7 mouse cellular contexts compared by ENCODE assay signal in the genomic region with DNA sequence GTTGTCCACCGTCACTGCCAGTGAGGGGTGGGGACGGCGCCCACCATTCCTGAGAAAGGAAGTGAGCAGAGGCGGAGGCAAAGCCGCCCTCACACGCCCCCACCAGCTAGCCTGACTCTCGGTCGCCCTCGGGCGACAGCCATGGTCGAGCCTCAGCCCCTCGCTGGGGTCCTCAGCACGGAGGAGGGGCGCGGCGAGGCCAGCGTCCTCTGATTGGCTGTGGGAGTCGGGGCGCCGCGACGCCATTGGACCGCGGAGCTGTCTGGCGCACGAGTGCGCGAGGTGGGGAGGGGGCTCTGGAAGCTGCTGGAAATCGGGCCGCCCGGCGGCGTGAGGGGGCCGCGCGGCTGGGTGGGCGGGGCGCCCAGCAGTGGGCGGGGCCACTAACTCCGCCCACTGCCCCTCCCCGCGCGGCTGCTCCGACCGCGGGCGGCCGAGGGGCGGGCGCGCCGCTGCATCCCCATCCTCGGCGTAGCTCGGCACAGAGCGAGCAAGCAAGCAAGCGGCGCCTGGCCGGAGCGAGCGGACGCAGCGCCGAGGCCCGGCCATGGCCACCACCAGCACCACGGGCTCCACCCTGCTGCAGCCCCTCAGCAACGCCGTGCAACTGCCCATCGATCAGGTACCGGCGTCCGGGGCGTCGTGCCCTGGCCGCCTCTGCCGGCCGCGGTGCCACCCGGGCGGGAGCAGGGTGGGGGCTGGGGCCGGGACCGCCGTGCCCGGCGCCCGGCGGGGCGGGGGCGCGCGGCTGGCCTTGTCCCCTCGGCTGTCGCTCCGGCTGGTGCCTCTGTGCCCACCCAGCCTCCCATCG. TPM values are rescaled to one million over a fixed set of nuclear protein-coding genes. Genes with fewer than 3 reads are reported as not detected.
A peak's percentile ranks its signal among the peaks of the same experiment; 100 is the strongest.
DNase-seq lines count a peak whose midpoint lies in the region; ATAC-seq lines count a peak whose summit lies in the region.

No protein-coding gene starts in this region.

- peak overlapping the region; percentile 79 for H3K4me2 ChIP-seq in embryonic facial prominence, embryonic 11.5 days (ENCODE audit: low read depth, low read length)
- peak overlapping the region; percentile 72 for H3K4me2 ChIP-seq in limb, embryonic 12.5 days
- H3K4me2 ChIP-seq in midbrain, embryonic 14.5 days (ENCODE audit: low read length), result peak overlapping the region; percentile 83

- peak overlapping the region; percentile 90 for H3K9ac ChIP-seq in embryonic facial prominence, embryonic 11.5 days (replicated peaks; ENCODE audit: low read length)
- H3K9ac ChIP-seq in limb, embryonic 12.5 days (replicated peaks), result peak overlapping the region; percentile 95
- peak overlapping the region; percentile 94 for H3K9ac ChIP-seq in midbrain, embryonic 14.5 days (replicated peaks; ENCODE audit: low read length)

- peak overlapping the region; percentile 89 for H3K27ac ChIP-seq in embryonic facial prominence, embryonic 11.5 days (replicated peaks; ENCODE audit: low read depth, low read length)
- peak overlapping the region; percentile 97 for H3K27ac ChIP-seq in limb, embryonic 12.5 days
- H3K27ac ChIP-seq in midbrain, embryonic 14.5 days (replicated peaks; ENCODE audit: low read depth, low read length), result peak overlapping the region; percentile 98

- H3K9me3 ChIP-seq in embryonic facial prominence, embryonic 11.5 days (replicated peaks; ENCODE audit: control insufficient read depth, low read length), result no peaks in the 10 kb centered on the region
- H3K9me3 ChIP-seq in limb, embryonic 12.5 days, result no peaks in the 10 kb centered on the region
- no peaks in the 10 kb centered on the region for H3K9me3 ChIP-seq in midbrain, embryonic 14.5 days (ENCODE audit: control insufficient read depth, low read length)

- no peaks in the 10 kb centered on the region for H3K27me3 ChIP-seq in embryonic facial prominence, embryonic 11.5 days (ENCODE audit: control insufficient read depth, insufficient read depth, low read length)
- H3K27me3 ChIP-seq in limb, embryonic 12.5 days, result no peaks in the 10 kb centered on the region
- no peaks in the 10 kb centered on the region for H3K27me3 ChIP-seq in midbrain, embryonic 14.5 days (ENCODE audit: control insufficient read depth, insufficient read depth, low read length)

- H3K4me3 ChIP-seq in embryonic facial prominence, embryonic 11.5 days (ENCODE audit: low read depth, low read length), result peak overlapping the region; percentile 93
- H3K4me3 ChIP-seq in limb, embryonic 12.5 days (replicated peaks), result peak overlapping the region; percentile 96
- peak overlapping the region; percentile 87 for H3K4me3 ChIP-seq in midbrain, embryonic 14.5 days (replicated peaks; ENCODE audit: low read depth, low read length)

- under 1% methylated on average over 90 of the region's 95 CpGs for WGBS in embryonic facial prominence, embryonic 11.5 days
- WGBS in limb, embryonic 12.5 days, result under 1% methylated on average over 78 of the region's 95 CpGs
- WGBS in midbrain, embryonic 14.5 days, result under 1% methylated on average over 82 of the region's 95 CpGs

- no peaks in the 10 kb centered on the region for H3K36me3 ChIP-seq in embryonic facial prominence, embryonic 11.5 days (replicated peaks; ENCODE audit: control insufficient read depth, insufficient read depth, low read depth, low read length)
- no peaks in the 10 kb centered on the region for H3K36me3 ChIP-seq in limb, embryonic 12.5 days
- H3K36me3 ChIP-seq in midbrain, embryonic 14.5 days (ENCODE audit: control insufficient read depth, insufficient read depth, low read length), result no peaks in the 10 kb centered on the region

- no peaks in the 10 kb centered on the region; the same call in 1 of the 2 replicates for H3K4me1 ChIP-seq in embryonic facial prominence, embryonic 11.5 days (ENCODE audit: control insufficient read depth, insufficient read depth, low read length)
- peaks cover 33% of the 10 kb centered on the region for H3K4me1 ChIP-seq in limb, embryonic 12.5 days (replicated peaks)
- H3K4me1 ChIP-seq in midbrain, embryonic 14.5 days (ENCODE audit: control insufficient read depth, insufficient read depth, low read length), result peaks cover 32% of the 10 kb centered on the region

- DNase-seq in adrenal gland, postnatal 4 days (ENCODE audit: low spot score in 2 of 2), result peak; percentile 64 to 71
- peak; percentile 98 for DNase-seq in embryonic facial prominence, embryonic 11.5 days (ENCODE audit: low spot score)
- DNase-seq in heart, adult 11 months, result peak; percentile 99
- DNase-seq in kidney, adult 11 months, result peak; percentile 60
- DNase-seq in midbrain, embryonic 14.5 days, result peak; percentile 99
- DNase-seq in spleen, postnatal 14 days (ENCODE audit: low spot score in 2 of 2), result peak; percentile 24 to 38

- peak; percentile 100 for ATAC-seq in embryonic facial prominence, embryonic 11.5 days (replicated peaks; ENCODE audit: insufficient number of reproducible peaks, low FRiP score, low TSS enrichment, low read depth)
- peak; percentile 100 for ATAC-seq in limb, embryonic 12.5 days (ENCODE audit: insufficient number of reproducible peaks, insufficient read depth, low FRiP score, low TSS enrichment, low read depth)
- ATAC-seq in midbrain, embryonic 14.5 days (ENCODE audit: low FRiP score, low TSS enrichment), result peak; percentile 99

RNA-seq across cellular contexts. Expression of a gene that starts 0.7 kb away (rescaled TPM):
- total RNA-seq in adrenal gland, postnatal 4 days (2021), result 10 to 100 TPM; 25.9 to 27.1 TPM
- polyA plus RNA-seq in embryonic facial prominence, embryonic 11.5 days (2014; fragmentation: Nextera tagmentation; extraction: Ambion mirVana), result 53.0 and 58.2 TPM in 2 replicates
- 56.3 and 59.1 TPM in 2 replicates for polyA plus RNA-seq in limb, embryonic 12.5 days (2016; fragmentation: Nextera tagmentation; extraction: Ambion mirVana)
- 62.3 and 91.0 TPM in 2 replicates for polyA plus RNA-seq in midbrain, embryonic 14.5 days (2014; fragmentation: Nextera tagmentation; extraction: Ambion mirVana)

Comparison
In these comparisons a context has a peak if more than half of its experiments do, and no peak if none do; other contexts are left out.
1. Peak in every context shown above with its lines: DNase-seq, ATAC-seq, H3K4me3 ChIP-seq and H3K27ac ChIP-seq.
2. DNase-seq: peak in every context shown above with its lines; median percentile 99 in heart, adult 11 months; 99 in midbrain, embryonic 14.5 days; 98 in embryonic facial prominence, embryonic 11.5 days; 68 in adrenal gland, postnatal 4 days; 60 in kidney, adult 11 months; 31 in spleen, postnatal 14 days.